Mouse (Mus musculus): ENCODE data around the gene Msmb. TPM values are rescaled to one million over a fixed set of nuclear protein-coding genes. Genes with fewer than 3 reads are reported as not detected.
"Not testable (repeated sequence)": the region's sequence is repeated elsewhere in the genome, so short reads cannot be mapped to it uniquely, and the experiment has no call there.

Gene Msmb
- polyA plus RNA-seq, 1 experiment from 2014 or later: 0.22 TPM

DNA sequence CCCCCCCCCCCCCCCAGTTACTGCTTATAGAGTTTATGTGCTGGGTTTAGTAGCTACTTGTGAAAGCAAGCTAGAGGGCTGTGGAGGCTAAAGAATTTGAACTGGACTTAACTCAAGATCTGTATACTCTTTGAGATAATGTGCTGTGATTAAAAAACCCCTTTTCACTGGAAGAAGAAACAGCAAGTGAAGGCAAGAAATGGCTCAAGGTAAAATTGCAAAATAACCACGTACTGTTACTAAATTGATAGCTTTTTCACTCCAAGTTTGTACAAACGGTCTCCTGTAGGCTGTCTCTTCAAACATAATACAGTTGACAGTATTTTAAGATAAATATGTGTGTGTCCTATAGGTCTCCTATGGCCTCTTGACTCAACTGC lies 24.2 kb downstream of the Msmb start:
- Histone ChIP-seq H3K27me3 (ENCODE audit: insufficient read depth, low read length) (no peaks in the 10 kb centered on the region), H3K27ac (ENCODE audit: low read depth) (peak overlapping the region; percentile 93), H3K9ac (replicated peaks) (peak overlapping the region; percentile 65), H3K4me1 (ENCODE audit: insufficient read depth) (peaks cover 58% of the 10 kb centered on the region), H3K4me2 (ENCODE audit: low read depth, low read length) (peak overlapping the region; percentile 79), H3K4me3 (ENCODE audit: low read depth, low read length) (peak overlapping the region; percentile 60), H3K9me3 (ENCODE audit: low read length) (no peaks in the 10 kb centered on the region), H3K36me3 (replicated peaks; ENCODE audit: insufficient read depth, low read length) (peaks cover 18% of the 10 kb centered on the region)
- no peak for TF ChIP-seq EP300 (IDR thresholded peaks at IDR 0.05; ENCODE audit: low read depth)
- no peak for TF ChIP-seq CTCF (IDR thresholded peaks at IDR 0.05; ENCODE audit: low read depth)
- 17% methylated on average over 2 of the region's 2 CpGs for WGBS (ENCODE audit: insufficient replicate concordance)
- ATAC-seq (no peak), DNase-seq (no peak)

DNA sequence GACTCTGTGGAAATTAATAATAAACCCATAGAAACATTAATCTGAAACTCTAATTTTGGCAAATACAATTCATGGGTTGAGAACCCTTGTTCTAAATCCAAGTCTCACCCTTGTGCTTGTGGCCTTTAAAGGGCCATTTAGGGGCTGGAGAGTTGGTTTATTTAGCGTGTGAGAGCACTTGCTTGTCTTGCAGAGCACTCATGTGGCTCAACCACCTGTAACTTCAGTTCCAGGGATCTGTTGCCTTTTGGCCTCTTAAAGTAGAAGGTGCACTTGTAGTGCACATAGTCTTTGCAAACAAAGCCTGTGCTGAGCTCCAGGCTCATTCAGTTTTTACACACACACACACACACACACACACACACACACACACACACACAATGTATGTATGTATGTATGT lies 25.0 kb downstream of the Msmb start:
- Histone ChIP-seq H3K27ac (ENCODE audit: low read depth) (peak overlapping the region; percentile 93), H3K9ac (replicated peaks) (peak overlapping the region; percentile 65), H3K4me2 (ENCODE audit: low read depth, low read length) (peak overlapping the region; percentile 79), H3K27me3 (ENCODE audit: insufficient read depth, low read length) (no peaks in the 10 kb centered on the region), H3K9me3 (ENCODE audit: low read length) (no peaks in the 10 kb centered on the region), H3K4me3 (ENCODE audit: low read depth, low read length) (peak overlapping the region; percentile 60), H3K4me1 (ENCODE audit: insufficient read depth) (peaks cover 50% of the 10 kb centered on the region), H3K36me3 (replicated peaks; ENCODE audit: insufficient read depth, low read length) (peaks cover 26% of the 10 kb centered on the region)
- no peak for ATAC-seq
- DNase-seq: no peak
- 26% methylated on average over 1 of the region's 1 CpGs for WGBS (ENCODE audit: insufficient replicate concordance)
- no peak for TF ChIP-seq EP300 (IDR thresholded peaks at IDR 0.05; ENCODE audit: low read depth)

DNA sequence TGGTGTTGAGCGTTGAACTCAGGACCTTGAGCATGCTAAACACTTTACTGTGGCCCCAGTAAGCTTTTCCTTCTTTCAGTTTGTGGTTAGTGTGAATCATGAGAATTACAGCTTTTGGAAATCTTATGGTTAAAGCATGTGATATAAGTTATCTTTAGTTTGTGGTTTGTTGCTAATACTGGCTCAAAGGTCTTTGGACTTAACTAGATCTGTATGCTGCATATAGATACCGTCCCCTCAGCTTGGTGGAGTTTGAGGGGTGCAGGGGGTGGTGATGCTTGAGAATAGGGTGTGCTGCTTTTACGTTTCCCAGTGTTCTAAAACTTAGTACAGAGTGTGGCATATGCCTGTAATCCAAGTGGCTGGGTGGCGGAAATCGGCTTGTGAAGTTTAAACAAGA lies 25.5 kb downstream of the Msmb start:
- Histone ChIP-seq H3K9ac (replicated peaks) (peak overlapping the region; percentile 65), H3K4me1 (ENCODE audit: insufficient read depth) (peaks cover 46% of the 10 kb centered on the region), H3K9me3 (ENCODE audit: low read length) (no peaks in the 10 kb centered on the region), H3K4me2 (ENCODE audit: low read depth, low read length) (peak overlapping the region; percentile 79), H3K27ac (ENCODE audit: low read depth) (peak overlapping the region; percentile 93), H3K4me3 (ENCODE audit: low read depth, low read length) (peak overlapping the region; percentile 60), H3K27me3 (ENCODE audit: insufficient read depth, low read length) (no peaks in the 10 kb centered on the region), H3K36me3 (replicated peaks; ENCODE audit: insufficient read depth, low read length) (peaks cover 27% of the 10 kb centered on the region)
- DNase-seq (no peak), ATAC-seq (no peak)
- 39% methylated on average over 5 of the region's 5 CpGs for WGBS (ENCODE audit: insufficient replicate concordance)
- TF ChIP-seq EP300 (IDR thresholded peaks at IDR 0.05; ENCODE audit: low read depth) (peak; percentile 69; the same call in 1 of the 2 replicates), CTCF (IDR thresholded peaks at IDR 0.05; ENCODE audit: low read depth) (no peak)

DNA sequence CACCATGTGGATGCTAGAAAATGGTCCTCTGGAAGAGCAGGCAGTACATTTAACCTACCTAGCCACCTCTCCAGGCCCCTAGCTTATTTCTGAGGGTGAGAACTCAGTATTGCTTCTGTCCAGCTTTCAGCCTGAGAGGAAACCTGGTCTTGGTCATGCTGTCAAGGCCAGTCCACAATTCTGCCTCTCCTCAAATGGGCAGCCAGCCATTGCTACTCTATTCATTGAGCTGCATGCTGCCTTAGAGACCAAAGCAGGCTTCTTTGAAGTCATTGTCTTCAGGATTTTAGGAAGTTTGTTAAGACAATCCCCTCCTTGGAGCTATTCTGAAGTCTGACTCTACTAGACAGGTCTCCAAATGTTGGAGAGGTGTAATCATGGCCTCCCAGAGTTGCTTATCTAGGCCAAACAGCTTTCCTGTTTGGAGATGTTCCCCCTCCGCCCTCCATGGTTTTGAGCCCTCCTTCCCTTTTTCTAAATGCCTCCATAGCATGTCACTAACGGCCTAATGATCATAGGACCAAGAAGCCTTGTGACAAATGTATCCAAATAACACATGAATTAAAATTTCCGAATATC lies 26.9 kb downstream of the Msmb start:
- TF ChIP-seq CTCF (IDR thresholded peaks at IDR 0.05; ENCODE audit: low read depth) (no peak), EP300 (IDR thresholded peaks at IDR 0.05; ENCODE audit: low read depth) (peak; percentile 99)
- H3K27me3 ChIP-seq (ENCODE audit: insufficient read depth, low read length): no peaks in the 10 kb centered on the region
- no peaks in the 10 kb centered on the region for H3K9me3 ChIP-seq (ENCODE audit: low read length)
- H3K27ac ChIP-seq (ENCODE audit: low read depth): peak overlapping the region; percentile 93
- DNase-seq (peak; percentile 74), ATAC-seq (peak; percentile 78)
- H3K4me2 ChIP-seq (ENCODE audit: low read depth, low read length): peak overlapping the region; percentile 79
- H3K4me3 ChIP-seq (ENCODE audit: low read depth, low read length): peak overlapping the region; percentile 60
- H3K9ac ChIP-seq (replicated peaks): peak overlapping the region; percentile 65
- 31% methylated on average over 3 of the region's 3 CpGs for WGBS (ENCODE audit: insufficient replicate concordance)
- H3K36me3 ChIP-seq (replicated peaks; ENCODE audit: insufficient read depth, low read length): peaks cover 41% of the 10 kb centered on the region
- H3K4me1 ChIP-seq (ENCODE audit: insufficient read depth): peaks cover 36% of the 10 kb centered on the region

DNA sequence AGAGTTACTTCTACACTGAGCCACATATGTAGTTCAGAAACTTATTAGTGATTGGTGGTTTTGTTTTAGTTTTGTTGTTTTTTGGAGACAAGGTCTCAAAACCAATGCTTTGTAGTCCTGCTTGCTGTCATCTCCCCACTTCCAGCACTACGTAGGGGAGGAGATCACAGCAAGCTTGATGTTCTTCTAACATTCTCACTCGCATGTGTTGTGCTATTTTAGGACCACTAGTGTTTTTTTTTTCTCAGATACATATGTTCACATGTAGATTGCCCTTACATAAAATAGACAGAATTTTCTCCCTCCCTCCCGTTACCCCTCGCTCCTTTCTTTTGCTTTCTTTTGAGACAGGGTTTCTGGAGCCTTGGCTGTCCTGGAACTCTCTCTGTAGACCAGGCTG lies 28.3 kb downstream of the Msmb start:
- Histone ChIP-seq H3K4me3 (ENCODE audit: low read depth, low read length) (peak overlapping the region; percentile 60), H3K9me3 (ENCODE audit: low read length) (no peaks in the 10 kb centered on the region), H3K36me3 (replicated peaks; ENCODE audit: insufficient read depth, low read length) (peaks cover 51% of the 10 kb centered on the region), H3K27ac (ENCODE audit: low read depth) (no peak overlapping the region; the same call in 1 of the 2 replicates), H3K4me2 (ENCODE audit: low read depth, low read length) (peak overlapping the region; percentile 79), H3K4me1 (ENCODE audit: insufficient read depth) (peaks cover 27% of the 10 kb centered on the region), H3K27me3 (ENCODE audit: insufficient read depth, low read length) (no peaks in the 10 kb centered on the region), H3K9ac (replicated peaks) (no peak overlapping the region)
- WGBS (ENCODE audit: insufficient replicate concordance): 87% methylated on average over 4 of the region's 4 CpGs
- TF ChIP-seq CTCF (IDR thresholded peaks at IDR 0.05; ENCODE audit: low read depth) (no peak), EP300 (IDR thresholded peaks at IDR 0.05; ENCODE audit: low read depth) (no peak)
- ATAC-seq (no peak), DNase-seq (no peak)

DNA sequence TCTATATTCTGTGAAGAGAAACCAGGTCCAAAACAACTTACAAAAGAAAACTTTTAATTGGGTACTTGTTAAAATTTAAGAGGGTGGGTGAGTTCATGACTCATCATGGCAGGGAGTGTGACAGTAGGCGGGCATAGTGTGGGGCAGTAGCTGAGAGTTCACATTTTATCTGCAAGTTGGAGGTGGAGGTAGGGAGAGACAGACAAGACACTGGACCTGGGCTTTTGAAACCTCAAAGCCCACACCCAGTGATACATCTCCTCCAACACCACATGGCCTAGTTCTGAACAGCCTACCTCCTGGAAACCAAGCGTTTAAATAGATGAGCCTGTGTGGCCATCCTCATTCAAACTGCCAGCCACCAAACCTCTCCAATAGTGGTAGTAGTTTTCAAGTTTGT lies 33.5 kb downstream of the Msmb start:
- Histone ChIP-seq H3K27ac (ENCODE audit: low read depth) (no peak overlapping the region), H3K9ac (replicated peaks) (no peak overlapping the region), H3K27me3 (ENCODE audit: insufficient read depth, low read length) (no peaks in the 10 kb centered on the region), H3K36me3 (replicated peaks; ENCODE audit: insufficient read depth, low read length) (peaks cover 68% of the 10 kb centered on the region), H3K4me1 (ENCODE audit: insufficient read depth) (peaks cover 6% of the 10 kb centered on the region), H3K9me3 (ENCODE audit: low read length) (no peaks in the 10 kb centered on the region), H3K4me3 (ENCODE audit: low read depth, low read length) (no peak overlapping the region), H3K4me2 (ENCODE audit: low read depth, low read length) (no peak overlapping the region)
- TF ChIP-seq CTCF (IDR thresholded peaks at IDR 0.05; ENCODE audit: low read depth): no peak
- no peak for TF ChIP-seq EP300 (IDR thresholded peaks at IDR 0.05; ENCODE audit: low read depth)
- ATAC-seq (no peak), DNase-seq (no peak)
- 68% methylated on average over 2 of the region's 2 CpGs for WGBS (ENCODE audit: insufficient replicate concordance)

DNA sequence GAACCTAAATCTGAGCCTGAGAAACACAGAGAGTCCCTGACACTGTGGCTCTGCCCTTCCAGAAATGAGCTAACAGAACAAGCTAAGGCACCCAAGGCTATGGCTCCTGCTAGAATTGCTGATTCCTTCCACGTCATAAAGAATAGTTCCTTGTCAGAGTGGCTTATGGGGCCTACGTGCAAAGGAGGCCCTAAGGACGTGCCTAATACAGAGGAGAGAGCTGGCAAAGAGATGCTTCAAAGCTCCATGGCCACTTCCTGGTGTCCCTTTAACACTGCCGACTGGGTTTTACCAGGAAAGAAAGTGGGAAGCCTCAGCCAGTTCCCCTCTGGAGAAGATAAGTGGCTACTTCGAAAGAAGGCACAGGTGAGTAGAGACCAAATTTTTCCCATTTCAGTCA lies 34.8 kb downstream of the Msmb start:
- not testable (repeated sequence) for H3K9me3 ChIP-seq (ENCODE audit: low read length); H3K4me2 ChIP-seq (ENCODE audit: low read depth, low read length); DNase-seq; H3K27ac ChIP-seq (ENCODE audit: low read depth); ATAC-seq; H3K4me3 ChIP-seq (ENCODE audit: low read depth, low read length); H3K4me1 ChIP-seq (ENCODE audit: insufficient read depth); H3K27me3 ChIP-seq (ENCODE audit: insufficient read depth, low read length); H3K9ac ChIP-seq (replicated peaks)
- WGBS (ENCODE audit: insufficient replicate concordance): 87% methylated on average over 4 of the region's 5 CpGs
- peaks cover 68% of the 10 kb centered on the region for H3K36me3 ChIP-seq (replicated peaks; ENCODE audit: insufficient read depth, low read length)

Data from liver, postnatal 0 days (tissue).